Mouse (Mus musculus) spleen, adult 18-20 months (tissue): Measurements from ENCODE around the gene Atg10.
A peak's percentile ranks its signal among the peaks of the same experiment; 100 is the strongest.
"Not testable (repeated sequence)": the region's sequence is repeated elsewhere in the genome, so short reads cannot be mapped to it uniquely, and the experiment has no call there.

Experiments used
- DNase-seq, 2 experiments: peaks; one replicate each; pipeline ENCODE4 v3.0.0; 2022; ENCODE audit warnings: mixed read lengths in 2 of 2

Atg10 gene

DNA sequence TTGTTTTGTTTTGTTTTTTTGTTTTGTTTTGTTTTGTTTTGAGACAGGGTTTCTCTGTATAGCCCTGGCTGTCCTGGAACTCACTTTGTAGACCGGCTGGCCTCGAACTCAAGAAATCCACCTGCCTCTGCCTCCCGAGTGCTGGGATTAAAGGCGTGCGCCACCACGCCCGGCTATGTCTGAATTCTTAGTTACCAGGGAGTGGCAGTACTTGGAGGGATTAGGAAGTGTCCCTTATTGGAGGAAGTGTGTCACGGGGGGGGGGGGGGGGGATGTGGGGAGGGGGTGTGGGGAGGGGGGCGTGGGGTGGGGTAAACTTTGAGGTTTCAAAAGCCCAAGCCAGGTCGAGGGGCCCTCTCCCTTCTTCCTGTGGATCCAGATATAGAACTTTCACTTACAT lies 295.5 kb downstream of the Atg10 start:
- not testable (repeated sequence) for DNase-seq

DNA sequence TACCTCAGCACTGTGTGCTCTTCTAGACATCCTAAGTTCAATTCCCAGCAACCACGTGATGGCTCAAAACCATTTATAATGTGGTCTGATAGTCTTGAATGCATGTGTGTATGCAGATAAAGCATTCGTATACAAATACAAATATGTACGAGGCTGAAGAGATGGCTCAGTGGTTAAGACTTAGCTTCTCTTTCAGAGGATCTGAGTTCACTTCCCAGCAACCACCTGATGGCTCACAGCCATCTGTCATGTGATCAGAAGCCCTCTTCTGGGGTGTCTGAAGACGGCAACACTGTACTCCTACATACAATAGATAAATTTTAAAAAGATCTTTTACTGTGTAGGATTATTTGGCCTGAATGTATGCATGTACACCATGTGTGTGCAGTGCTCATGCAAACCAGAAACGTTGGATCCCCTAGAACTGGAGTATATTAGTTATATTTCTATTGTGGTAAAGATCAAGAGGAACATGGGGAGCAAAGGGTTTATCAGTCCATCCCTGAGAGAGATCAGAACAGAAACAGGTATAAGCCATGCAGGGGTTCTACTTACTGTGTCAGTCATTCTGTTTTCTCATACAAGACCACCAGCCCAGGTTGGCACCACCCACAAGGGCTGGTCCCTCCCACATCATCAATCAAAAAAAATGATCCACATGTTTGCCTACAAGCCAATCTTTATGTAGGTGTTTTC lies 296.7 kb downstream of the Atg10 start:
- no peak for DNase-seq

DNA sequence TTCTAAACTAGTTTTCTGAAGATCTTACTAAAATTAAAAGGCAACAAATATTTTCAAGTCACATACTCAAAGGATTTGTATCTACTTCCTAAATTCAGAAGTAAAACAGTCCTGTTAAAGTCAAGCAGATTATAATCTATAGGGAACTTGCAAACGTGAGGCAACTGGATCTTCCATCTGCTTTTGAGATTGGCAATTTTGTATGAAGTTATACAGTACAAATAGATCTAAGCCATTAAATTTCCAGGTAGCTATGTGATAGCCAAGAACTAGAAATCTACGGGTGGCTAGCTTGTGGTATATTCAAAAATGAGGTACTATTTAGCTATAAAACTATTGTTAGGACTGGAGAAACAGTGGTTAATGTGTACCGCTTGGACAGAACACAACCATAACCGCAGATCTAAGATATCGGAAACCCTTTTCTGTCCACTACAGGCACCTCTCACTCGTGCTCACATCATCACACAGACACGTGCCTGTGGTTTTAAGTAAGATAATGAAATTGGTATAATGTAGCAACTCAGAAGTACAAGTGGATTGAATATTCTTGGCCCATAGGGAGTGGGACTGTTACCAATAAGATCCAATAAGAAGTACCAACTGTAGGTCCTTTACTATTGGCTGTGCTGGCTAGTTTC lies 297.5 kb downstream of the Atg10 start:
- DNase-seq, result no peak

GRCm38 (mm10) chr13:90925191-90925590 lies 298.6 kb downstream of the Atg10 start:
- DNase-seq, result no peak

GRCm38 (mm10) chr13:90924072-90924471 lies 299.7 kb downstream of the Atg10 start:
- no peak for DNase-seq

GRCm38 (mm10) chr13:90923617-90924016 lies 300.2 kb downstream of the Atg10 start:
- not testable (repeated sequence) for DNase-seq

- DNase-seq, result peak; percentile 80 to 91
Measured at GRCm38 (mm10) chr13:90922751-90923612, 300.8 kb downstream of the Atg10 start, which contains the start of gene Rps23. Gene Rps23 (plus strand): TSS chr13:90922958.

DNA sequence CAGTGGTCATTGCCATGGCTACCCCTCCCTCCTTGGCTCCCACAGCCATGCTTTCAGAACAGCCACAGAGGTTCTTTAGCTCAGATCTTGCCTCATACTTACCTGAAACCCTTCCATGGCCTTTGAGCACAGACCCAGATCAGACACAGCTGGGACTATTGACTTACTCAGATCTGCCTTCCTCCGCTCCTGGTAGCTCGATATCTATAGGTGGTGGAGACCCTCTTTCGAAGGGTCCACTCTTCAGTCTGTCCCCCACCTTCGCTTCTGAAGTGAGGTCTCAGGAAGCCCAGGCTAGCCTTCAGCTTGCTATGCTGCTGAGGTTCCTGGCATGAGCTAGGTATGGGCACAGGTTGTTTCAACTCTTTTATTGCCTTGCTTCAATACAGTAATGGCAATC lies 309.0 kb downstream of the Atg10 start:
- DNase-seq, result no peak

DNA sequence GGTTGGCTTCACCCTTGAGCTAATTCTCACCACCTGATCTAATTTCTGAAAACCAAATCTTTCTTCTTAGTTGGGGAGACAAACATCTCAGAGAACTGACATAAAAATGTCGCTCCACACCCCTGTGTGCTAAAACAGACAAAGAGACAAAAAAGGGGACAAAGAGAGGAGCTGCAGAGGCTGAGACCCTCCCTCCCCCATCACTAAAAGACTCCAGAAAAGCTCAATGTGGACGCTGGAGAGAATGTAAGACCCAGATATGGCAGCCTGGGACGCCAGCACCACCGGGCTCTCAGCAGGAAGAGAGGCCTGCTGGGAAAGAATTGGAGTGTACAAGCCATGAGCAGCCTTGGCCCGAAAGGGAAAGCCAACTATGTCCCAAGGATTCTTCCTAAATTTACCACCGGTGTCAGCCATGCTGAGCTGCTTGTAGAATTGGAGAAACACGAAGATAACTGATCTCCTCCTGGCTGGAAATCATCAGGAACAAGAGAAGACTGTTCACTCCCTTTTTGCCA lies 310.0 kb downstream of the Atg10 start:
- DNase-seq, result no peak

DNA sequence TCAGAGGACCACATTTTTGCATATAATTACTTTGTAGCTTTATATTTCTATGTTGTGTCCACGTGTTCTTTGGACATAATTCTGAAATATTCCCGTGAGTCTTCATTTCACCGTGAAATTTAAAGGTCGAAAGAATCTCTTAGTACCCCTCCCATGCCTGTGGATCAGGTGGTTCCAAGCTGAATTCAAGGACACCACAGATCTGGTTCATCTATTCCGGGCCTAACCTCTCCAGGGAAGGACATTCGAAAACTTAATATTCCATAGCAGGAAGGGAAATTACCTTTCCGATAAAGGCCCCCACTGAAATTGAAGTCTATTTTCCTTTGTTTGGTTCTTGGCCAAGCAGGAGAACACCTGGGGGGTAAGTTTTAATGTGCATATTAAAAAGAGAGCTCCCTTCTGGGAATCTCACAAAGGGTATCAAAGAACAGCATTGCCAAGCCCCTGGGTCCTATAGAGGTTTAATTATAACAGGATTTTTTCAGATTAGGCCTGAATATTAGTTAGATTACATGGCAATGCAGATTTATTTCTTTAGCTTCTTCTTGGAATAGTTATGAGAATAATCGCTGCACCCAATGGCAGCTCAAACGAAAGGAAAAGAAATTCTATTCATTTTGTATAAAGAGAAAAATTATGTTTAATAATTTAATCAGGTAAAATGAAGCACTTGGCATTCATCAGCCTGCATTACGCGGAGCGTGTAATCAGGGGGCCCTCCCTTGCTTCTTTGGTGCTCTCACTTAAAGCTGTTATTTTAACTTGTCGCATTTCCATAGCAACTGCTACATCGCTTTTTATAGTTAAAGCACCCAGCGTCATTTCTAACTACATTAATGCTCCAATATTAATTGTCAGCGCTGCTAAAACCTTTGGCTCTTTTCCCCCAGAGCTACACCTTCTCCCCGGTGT lies 310.8 kb downstream of the Atg10 start:
- DNase-seq, result no peak

- DNase-seq, result no peak
Measured at GRCm38 (mm10) chr13:90907376-90907775, 316.4 kb downstream of the Atg10 start.

GRCm38 (mm10) chr13:90905176-90905575 lies 318.6 kb downstream of the Atg10 start, which contains the start of gene Atp6ap1l:
Gene Atp6ap1l (minus strand): TSS chr13:90905355.
- DNase-seq, result no peak

DNA sequence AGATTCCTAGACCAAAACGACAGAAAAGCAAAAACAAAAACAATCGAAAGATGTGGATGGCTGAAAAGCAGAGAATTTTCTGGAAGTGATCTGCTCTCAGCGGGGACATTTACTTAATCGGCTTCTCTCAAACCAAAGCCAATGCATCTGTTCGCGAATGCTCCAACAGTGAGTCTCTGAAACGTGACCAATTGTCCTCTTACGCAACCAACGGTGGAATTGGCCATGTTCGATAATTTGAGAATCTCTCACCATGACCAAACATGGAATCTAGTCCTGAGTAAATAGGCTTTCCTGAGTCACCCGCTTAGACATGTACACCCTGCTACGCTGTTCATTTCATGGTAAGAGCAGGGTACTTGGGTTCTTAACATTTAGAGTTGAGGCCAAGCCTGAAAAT lies 326.9 kb downstream of the Atg10 start:
- DNase-seq, result no peak

DNA sequence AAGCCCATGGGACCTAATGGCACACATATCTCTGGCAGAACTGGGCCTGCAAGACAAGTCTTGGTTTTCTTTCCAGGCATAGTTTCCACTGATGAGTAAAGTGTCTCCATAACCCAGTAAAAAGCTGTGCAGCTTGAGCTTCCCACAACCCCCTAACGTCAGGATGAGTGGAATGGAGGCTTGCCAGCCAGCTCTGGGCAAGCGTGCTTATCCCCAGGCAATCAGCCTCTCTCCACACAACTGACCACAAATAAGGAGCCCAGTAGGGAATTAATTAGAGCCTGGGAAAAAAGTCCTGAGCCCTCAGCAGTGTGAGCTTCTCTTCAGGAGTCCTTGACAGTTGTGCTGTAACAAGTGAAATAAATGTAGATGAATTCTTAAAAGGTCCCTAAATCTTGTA lies 327.7 kb downstream of the Atg10 start:
- DNase-seq, result no peak

DNA sequence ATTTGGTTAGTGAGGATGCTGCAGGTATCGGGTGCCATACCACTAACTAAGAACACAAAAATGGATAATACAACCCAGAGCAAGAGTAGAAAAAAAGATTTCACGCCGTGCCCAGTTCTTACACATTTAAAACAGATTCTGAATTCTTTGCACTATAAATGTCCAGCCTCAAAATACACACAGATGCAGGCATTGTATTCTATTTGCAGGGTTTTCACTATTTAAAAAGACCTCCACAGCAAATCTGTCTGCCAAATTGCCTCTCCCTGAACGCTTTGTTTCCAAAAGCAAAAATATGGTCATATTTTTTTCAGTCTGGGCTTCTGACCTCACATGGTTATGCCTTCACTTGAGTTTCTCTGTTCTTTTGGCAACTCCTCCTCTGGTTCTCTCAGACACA lies 328.9 kb downstream of the Atg10 start:
- no peak for DNase-seq

DNA sequence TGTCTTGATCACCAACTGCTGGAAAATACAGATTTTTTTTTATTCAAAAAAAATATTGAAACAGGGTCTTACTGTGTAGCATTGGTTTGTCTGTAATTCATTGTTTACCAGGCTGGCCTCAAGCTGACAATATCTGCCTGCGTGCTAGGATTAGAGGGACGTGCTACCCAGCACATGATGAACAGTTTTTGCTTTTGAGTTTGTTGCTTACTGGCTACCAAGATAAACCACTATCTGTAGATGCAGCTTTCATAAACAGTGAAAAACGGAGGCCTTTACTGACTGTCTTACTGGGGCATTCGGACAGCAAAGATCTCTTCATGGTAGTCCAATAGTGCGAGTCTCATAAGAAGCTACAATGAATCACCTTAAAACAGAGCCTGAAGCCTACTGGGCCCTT lies 333.7 kb downstream of the Atg10 start:
- DNase-seq, result no peak

DNA sequence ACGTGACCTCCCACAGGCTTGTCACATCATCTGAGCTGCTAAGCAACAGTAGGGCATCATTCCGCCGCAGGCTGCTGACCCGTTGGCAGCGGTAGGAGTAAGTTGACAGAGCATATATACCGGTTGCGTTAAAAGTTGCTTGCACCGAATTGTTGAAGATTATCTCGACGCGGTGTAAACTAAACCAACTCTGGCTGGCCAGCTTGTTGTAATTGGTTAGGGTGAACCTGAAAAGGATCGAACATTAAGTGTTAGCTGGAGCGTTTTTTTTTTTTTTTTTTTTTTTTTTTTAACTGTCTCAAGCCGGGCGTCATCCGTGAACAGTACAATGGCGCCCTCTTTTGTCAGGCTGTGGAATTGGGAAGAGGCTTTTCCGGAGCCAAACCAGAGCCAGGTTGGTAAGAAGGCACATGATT lies 337.2 kb downstream of the Atg10 start:
- peak in 1 of 2 experiments; percentile 42 for DNase-seq

GRCm38 (mm10) chr13:90885856-90886532 lies 337.8 kb downstream of the Atg10 start:
- DNase-seq, result no peak
